Mouse (Mus musculus) midbrain, postnatal 0 days (tissue): ENCODE data around the gene Trappc11. TPM values are rescaled to one million over a fixed set of nuclear protein-coding genes. Genes with fewer than 3 reads are reported as not detected.
A peak's percentile ranks its signal among the peaks of the same experiment; 100 is the strongest.

Experiments
- ATAC-seq: fragments of 200-750 bp; cut with Nextera tagmentation; 2 replicates; pipeline ENCODE4 v1.8.0; 2017; ENCODE audit warnings: moderate number of reproducible peaks, mild to moderate bottlenecking, moderate TSS enrichment, moderate library complexity; ENCODE audit not compliant: low FRiP score
- DNase-seq: peaks from one replicate; pipeline ENCODE4 v3.0.0-alpha.2; 2015; ENCODE audit warnings: low spot score
- H3K27ac ChIP-seq: fragments of 300-500 bp; sonication (generic); 2 replicates; pipeline ENCODE4 v1.5.1; 2014; ENCODE audit warnings: low read depth, mild to moderate bottlenecking, low read length, mixed read lengths
- H3K27me3 ChIP-seq: fragments of 300-500 bp; sonication (generic); 2 replicates; pipeline ENCODE4 v1.6.1; 2014; ENCODE audit warnings: low read length, control low read depth, mixed read lengths; ENCODE audit not compliant: insufficient read depth
- H3K36me3 ChIP-seq: fragments of 300-500 bp; sonication (generic); 2 replicates; pipeline ENCODE4 v1.6.1; 2014; ENCODE audit warnings: low read length, control low read depth, mixed read lengths; ENCODE audit not compliant: insufficient read depth
- H3K4me1 ChIP-seq: fragments of 300-500 bp; sonication (generic); 2 replicates; pipeline ENCODE4 v1.6.1; 2014; ENCODE audit warnings: mild to moderate bottlenecking, control low read depth, antibody characterized with exemption, low read length, mixed read lengths; ENCODE audit not compliant: insufficient read depth
- H3K4me2 ChIP-seq: fragments of 300-500 bp; sonication (generic); 2 replicates; pipeline ENCODE4 v1.6.1; 2014; ENCODE audit warnings: low read depth, mild to moderate bottlenecking, low read length, mixed read lengths; ENCODE audit not compliant: poor library complexity, severe bottlenecking
- H3K4me3 ChIP-seq: fragments of 300-500 bp; sonication (generic); 2 replicates; pipeline ENCODE4 v1.5.1; 2014; ENCODE audit warnings: low read depth, mild to moderate bottlenecking, low read length, moderate library complexity
- H3K9ac ChIP-seq: fragments of 300-500 bp; sonication (generic); replicated peaks from 2 replicates; pipeline ENCODE4 v1.6.1; 2014; ENCODE audit warnings: mild to moderate bottlenecking, low read length, moderate library complexity, mixed read lengths; ENCODE audit not compliant: poor library complexity, severe bottlenecking
- H3K9me3 ChIP-seq: fragments of 300-500 bp; sonication (generic); 2 replicates; pipeline ENCODE4 v1.6.1; 2016; ENCODE audit warnings: low read length, control low read depth
- CTCF ChIP-seq: IDR thresholded peaks from 2 replicates; pipeline ENCODE4 v1.5.1; 2016; ENCODE audit warnings: antibody characterized with exemption, mild to moderate bottlenecking
- WGBS: fragments of 180-500 bp; shearing (Covaris S2); extraction: QIAGEN DNeasy Blood & Tissue Kit; methylation state at CpG from one replicate; pipeline ENCODE4 v1.1.7; 2014; 5-methylcytosine and 5-hydroxymethylcytosine counted together
- polyA plus RNA-seq: library from polyadenylated mRNA; unstranded; fragments of >200 nt; fragmentation: Nextera tagmentation; extraction: Ambion mirVana; gene quantifications from 2 replicates; pipeline ENCODE4 v1.2.1, GENCODE M21; 2015
- total RNA-seq: library from RNA; depleted of rRNA; stranded (reverse); fragments of >200 nt; gene quantifications from 2 replicates; pipeline ENCODE4 v1.2.3, GENCODE M21; 2014; rRNA removed

Trappc11 gene
- total RNA-seq (44.1 and 56.0 TPM in 2 replicates), polyA plus RNA-seq (28.5 and 29.3 TPM in 2 replicates)

GRCm38 (mm10) chr8:47533344-47534125, at the start of gene Trappc11, which contains the start of gene Rwdd4a:
Gene Trappc11, minus strand, starts transcription at chr8:47533470.
Gene Rwdd4a, plus strand, starts transcription at chr8:47533664.
- ATAC-seq (peak; percentile 100), DNase-seq (peak; percentile 99)
- Histone ChIP-seq H3K4me2 (peak within 1 kb of the TSS; percentile 67), H3K9ac (peak within 1 kb of the TSS; percentile 81), H3K27ac (peak within 1 kb of the TSS; percentile 86), H3K27me3 (no peaks in the 10 kb centered on the region), H3K9me3 (no peaks in the 10 kb centered on the region), H3K4me3 (peak within 1 kb of the TSS; percentile 76), H3K4me1 (peaks cover 6% of the 10 kb centered on the region; the same call in 1 of the 2 replicates), H3K36me3 (peaks cover 5% of the 10 kb centered on the region; the same call in 1 of the 2 replicates)
- TF ChIP-seq CTCF: peak; percentile 37
- under 1% methylated on average over 65 of the region's 65 CpGs for WGBS

GRCm38 (mm10) chr8:47581454-47581853, 48.2 kb upstream of the Trappc11 start:
- Histone ChIP-seq H3K4me2 (no peak overlapping the region), H3K4me3 (no peak overlapping the region), H3K9ac (no peak overlapping the region), H3K36me3 (no peaks in the 10 kb centered on the region), H3K27me3 (no peaks in the 10 kb centered on the region), H3K9me3 (no peaks in the 10 kb centered on the region), H3K4me1 (no peaks in the 10 kb centered on the region), H3K27ac (no peak overlapping the region)
- DNase-seq: no peak
- ATAC-seq: peak; percentile 49; the same call in 1 of the 2 replicates
- 72% methylated on average over 7 of the region's 7 CpGs for WGBS
- no peak for TF ChIP-seq CTCF

- no peak for TF ChIP-seq CTCF
- no peaks in the 10 kb centered on the region for H3K36me3 ChIP-seq
- no peaks in the 10 kb centered on the region for H3K4me1 ChIP-seq
- no peak overlapping the region for H3K4me2 ChIP-seq
- no peak overlapping the region for H3K4me3 ChIP-seq
- no peak for ATAC-seq
- no peaks in the 10 kb centered on the region for H3K9me3 ChIP-seq
- no peak overlapping the region for H3K9ac ChIP-seq
- DNase-seq: no peak
- H3K27me3 ChIP-seq: no peaks in the 10 kb centered on the region
- H3K27ac ChIP-seq: no peak overlapping the region
- 87% methylated on average over 7 of the region's 7 CpGs for WGBS
Measured at GRCm38 (mm10) chr8:47573482-47573881, 40.2 kb upstream of the Trappc11 start.

- no peaks in the 10 kb centered on the region for H3K9me3 ChIP-seq
- no peaks in the 10 kb centered on the region for H3K4me1 ChIP-seq
- H3K27ac ChIP-seq: no peak overlapping the region
- WGBS: 85% methylated on average over 6 of the region's 6 CpGs
- H3K4me2 ChIP-seq: no peak overlapping the region
- no peaks in the 10 kb centered on the region for H3K27me3 ChIP-seq
- H3K4me3 ChIP-seq: no peak overlapping the region
- DNase-seq (peak; percentile 24), ATAC-seq (no peak)
- H3K36me3 ChIP-seq: no peaks in the 10 kb centered on the region
- no peak for TF ChIP-seq CTCF
- no peak overlapping the region for H3K9ac ChIP-seq
Measured at GRCm38 (mm10) chr8:47570161-47570560, 36.9 kb upstream of the Trappc11 start.

GRCm38 (mm10) chr8:47568098-47568497, 34.8 kb upstream of the Trappc11 start:
- Histone ChIP-seq H3K27ac (no peak overlapping the region), H3K9ac (no peak overlapping the region), H3K9me3 (no peaks in the 10 kb centered on the region), H3K36me3 (no peaks in the 10 kb centered on the region), H3K4me2 (no peak overlapping the region), H3K27me3 (no peaks in the 10 kb centered on the region), H3K4me3 (no peak overlapping the region), H3K4me1 (no peaks in the 10 kb centered on the region)
- WGBS: 80% methylated on average over 5 of the region's 5 CpGs
- DNase-seq (no peak), ATAC-seq (no peak)
- no peak for TF ChIP-seq CTCF

DNA sequence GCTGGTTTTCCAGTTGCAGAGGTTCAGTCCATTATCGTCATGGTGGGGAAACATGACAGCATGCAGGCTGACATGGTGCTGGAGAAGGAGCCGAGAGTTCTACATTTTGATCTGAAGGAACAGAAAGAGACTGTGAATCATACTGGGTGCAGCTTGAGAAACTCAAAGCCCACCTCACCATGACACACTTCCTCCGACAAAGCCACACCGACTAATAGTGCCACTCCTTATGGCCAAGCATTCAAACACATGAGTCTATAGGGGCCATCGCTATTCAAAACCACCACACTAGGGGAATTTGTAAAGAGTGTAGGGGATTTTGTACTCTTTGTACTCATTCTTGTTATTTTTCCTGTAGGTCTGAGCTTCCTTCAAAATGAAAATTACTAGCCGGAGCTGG, 33.3 kb upstream of the Trappc11 start:
- no peak for TF ChIP-seq CTCF
- ATAC-seq (no peak), DNase-seq (no peak)
- H3K36me3 ChIP-seq: no peaks in the 10 kb centered on the region
- H3K4me3 ChIP-seq: no peak overlapping the region
- H3K9ac ChIP-seq: no peak overlapping the region
- 88% methylated on average over 6 of the region's 6 CpGs for WGBS
- no peaks in the 10 kb centered on the region for H3K27me3 ChIP-seq
- H3K4me1 ChIP-seq: no peaks in the 10 kb centered on the region
- H3K4me2 ChIP-seq: no peak overlapping the region
- H3K27ac ChIP-seq: no peak overlapping the region
- no peaks in the 10 kb centered on the region for H3K9me3 ChIP-seq
